Mouse (Mus musculus) cerebellum, adult 2 months (tissue): ENCODE results near the gene Gnas. TPM values are rescaled to one million over a fixed set of nuclear protein-coding genes. Genes with fewer than 3 reads are reported as not detected.

Experiments
- DNase-seq, 2 experiments: peaks; one replicate each; pipeline ENCODE4 v3.0.0; 2021
- H3K27ac ChIP-seq: fragments of 200-500 bp; 2 replicates; pipeline ENCODE4 v1.5.1; 2012; ENCODE audit warnings: low read length, control low read depth, inconsistent platforms; ENCODE audit not compliant: insufficient read depth
- H3K27me3 ChIP-seq: fragments of 200-500 bp; 2 replicates; pipeline ENCODE4 v1.6.1; 2012; ENCODE audit warnings: inconsistent platforms, mild to moderate bottlenecking, low read length, moderate library complexity; ENCODE audit not compliant: control insufficient read depth, insufficient read depth
- H3K4me1 ChIP-seq: fragments of 200-500 bp; 2 replicates; pipeline ENCODE4 v1.6.1; 2011; ENCODE audit warnings: low read length; ENCODE audit not compliant: control insufficient read depth, insufficient read depth
- H3K4me3 ChIP-seq: fragments of 200-500 bp; replicated peaks from 2 replicates; pipeline ENCODE3; 2011; ENCODE audit warnings: mild to moderate bottlenecking, low read depth, low read length, control low read depth; ENCODE audit not compliant: insufficient read depth
- CTCF ChIP-seq: fragments of 200-500 bp; IDR thresholded peaks from 2 replicates; pipeline ENCODE4 v1.5.1; 2011; ENCODE audit warnings: low read depth, mild to moderate bottlenecking, control low read depth, low read length, moderate library complexity, borderline replicate concordance; ENCODE audit not compliant: insufficient read depth
- POLR2A ChIP-seq: fragments of 200-500 bp; IDR thresholded peaks from 2 replicates; pipeline ENCODE4 v1.6.1; 2011; ENCODE audit warnings: low read length, control low read depth, borderline replicate concordance; ENCODE audit not compliant: insufficient read depth
- WGBS: fragments of 180-500 bp; shearing (Covaris S2); methylation state at CpG from one replicate; pipeline ENCODE4 v1.1.7; 2018; 5-methylcytosine and 5-hydroxymethylcytosine counted together
- polyA plus RNA-seq: library from polyadenylated mRNA; depleted of rRNA; stranded (reverse); fragments of >200 nt; gene quantifications from 2 replicates; pipeline ENCODE4 v1.2.3, GENCODE M21; 2012

Gene Gnas
- polyA plus RNA-seq, 1 experiment: 2,923 TPM

GRCm38 (mm10) chr2:174284807-174285457 lies 812 bp downstream of the Gnas start:
- H3K4me3 ChIP-seq: no peak overlapping the region
- H3K27ac ChIP-seq: no peak overlapping the region
- H3K4me1 ChIP-seq: no peaks in the 10 kb centered on the region
- TF ChIP-seq CTCF (no peak), POLR2A (no peak)
- no peak for DNase-seq
- 46% methylated on average over 58 of the region's 58 CpGs for WGBS
- no peaks in the 10 kb centered on the region; the same call in 1 of the 2 replicates for H3K27me3 ChIP-seq

DNA sequence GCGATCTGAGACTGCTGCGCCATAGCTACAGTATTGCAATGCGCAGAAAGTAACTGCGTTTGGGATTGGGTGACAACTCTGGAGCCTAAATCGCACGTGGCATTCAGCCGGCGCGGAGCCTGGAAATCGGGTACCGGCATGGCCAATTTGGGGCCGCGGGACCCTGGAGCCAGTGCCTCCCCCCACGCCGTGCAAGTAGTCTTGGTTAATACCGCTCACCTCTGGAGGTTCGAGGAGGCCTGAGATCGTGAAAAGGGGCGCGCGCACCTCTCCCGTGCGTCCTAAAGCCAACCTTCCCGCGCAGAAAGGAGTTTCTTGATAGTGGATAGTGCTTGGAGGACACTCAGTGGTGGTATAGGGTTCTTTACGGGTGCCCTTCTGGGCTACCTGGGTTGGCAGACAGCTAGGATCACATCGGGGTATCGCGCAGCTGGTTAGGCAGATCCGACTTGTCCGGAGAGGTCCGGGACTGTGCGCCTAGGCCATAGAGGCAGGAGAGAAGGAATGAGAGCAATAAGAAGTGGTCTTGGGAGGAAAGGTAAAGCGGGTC lies 1.9 kb downstream of the Gnas start:
- no peak overlapping the region for H3K4me3 ChIP-seq
- 45% methylated on average over 34 of the region's 34 CpGs for WGBS
- H3K27ac ChIP-seq: no peak overlapping the region
- no peaks in the 10 kb centered on the region for H3K4me1 ChIP-seq
- DNase-seq: no peak
- TF ChIP-seq CTCF (no peak), POLR2A (no peak)
- no peaks in the 10 kb centered on the region; the same call in 1 of the 2 replicates for H3K27me3 ChIP-seq

DNA sequence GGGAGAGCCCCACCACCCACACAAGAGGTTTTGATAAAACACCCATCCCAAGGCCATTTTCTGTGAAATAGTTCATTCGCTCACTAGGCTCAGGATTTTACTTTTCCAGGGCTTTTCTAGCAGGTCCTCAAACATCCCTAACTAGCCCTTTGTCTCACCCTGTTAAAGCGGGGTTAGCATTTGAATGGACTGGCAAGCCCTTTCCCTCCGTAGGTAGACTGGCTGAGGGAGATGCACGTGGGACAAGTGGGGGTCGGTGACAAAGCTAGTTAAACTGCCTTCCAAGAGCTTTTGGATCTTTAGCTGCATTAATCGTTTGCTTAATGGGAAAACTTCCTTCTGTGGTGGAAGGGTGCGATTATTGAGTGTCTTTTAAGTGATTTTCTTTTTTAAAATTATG lies 3.8 kb downstream of the Gnas start:
- Histone ChIP-seq H3K27ac (no peak overlapping the region), H3K4me1 (no peaks in the 10 kb centered on the region), H3K4me3 (no peak overlapping the region), H3K27me3 (no peaks in the 10 kb centered on the region; the same call in 1 of the 2 replicates)
- WGBS: 41% methylated on average over 7 of the region's 7 CpGs
- no peak for TF ChIP-seq POLR2A
- no peak for TF ChIP-seq CTCF
- no peak for DNase-seq

- Histone ChIP-seq H3K4me3 (no peak overlapping the region), H3K27ac (no peak overlapping the region), H3K27me3 (no peaks in the 10 kb centered on the region; the same call in 1 of the 2 replicates), H3K4me1 (no peaks in the 10 kb centered on the region)
- 55% methylated on average over 12 of the region's 12 CpGs for WGBS
- DNase-seq: no peak
- no peak for TF ChIP-seq POLR2A
- no peak for TF ChIP-seq CTCF
Measured at GRCm38 (mm10) chr2:174288673-174289430, 4.7 kb downstream of the Gnas start.

- H3K27me3 ChIP-seq: no peaks in the 10 kb centered on the region
- no peak overlapping the region for H3K27ac ChIP-seq
- H3K4me3 ChIP-seq: no peak overlapping the region
- no peak for DNase-seq
- TF ChIP-seq CTCF: no peak
- TF ChIP-seq POLR2A: no peak
- H3K4me1 ChIP-seq: no peaks in the 10 kb centered on the region
- WGBS: 60% methylated on average over 8 of the region's 8 CpGs
Measured at GRCm38 (mm10) chr2:174291029-174291661, 7.0 kb downstream of the Gnas start.

- no peak overlapping the region for H3K4me3 ChIP-seq
- H3K4me1 ChIP-seq: no peaks in the 10 kb centered on the region
- TF ChIP-seq CTCF (no peak), POLR2A (no peak)
- WGBS: 55% methylated on average over 2 of the region's 2 CpGs
- H3K27ac ChIP-seq: no peak overlapping the region
- H3K27me3 ChIP-seq: no peaks in the 10 kb centered on the region
- DNase-seq: no peak
Measured at GRCm38 (mm10) chr2:174291662-174292030, 7.5 kb downstream of the Gnas start.

- 42% methylated on average over 8 of the region's 8 CpGs for WGBS
- Histone ChIP-seq H3K4me1 (no peaks in the 10 kb centered on the region), H3K27ac (no peak overlapping the region), H3K4me3 (no peak overlapping the region), H3K27me3 (no peaks in the 10 kb centered on the region)
- DNase-seq: no peak
- TF ChIP-seq POLR2A (no peak), CTCF (no peak)
Measured at GRCm38 (mm10) chr2:174294457-174294856, 10.3 kb downstream of the Gnas start.
